Mouse (Mus musculus): ENCODE data around the gene Arhgef10l. TPM values are rescaled to one million over a fixed set of nuclear protein-coding genes. Genes with fewer than 3 reads are reported as not detected.

Arhgef10l gene
- polyA plus RNA-seq, 1 experiment = 34.7 TPM

DNA sequence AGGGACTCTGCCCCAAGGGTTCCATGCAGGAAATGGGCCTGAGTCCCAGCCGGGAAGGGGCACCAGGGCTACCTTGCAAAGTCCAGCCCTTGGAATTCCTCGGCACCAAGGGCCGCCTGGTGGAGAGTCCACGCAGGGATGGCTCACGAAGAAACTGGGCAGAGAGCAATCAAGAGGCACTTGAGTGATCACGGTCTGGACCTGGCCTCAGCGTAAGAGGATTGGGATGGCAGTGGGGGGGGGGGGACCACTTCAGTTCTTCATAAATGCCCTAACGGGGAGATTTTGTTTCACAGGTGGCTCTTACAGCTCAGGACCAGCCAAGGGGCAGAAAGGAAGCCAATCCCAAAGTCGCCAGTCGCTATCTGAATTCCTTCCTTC lies 41.7 kb downstream of the Arhgef10l start:
- H3K4me2 ChIP-seq (ENCODE audit: low read depth) = peak overlapping the region; percentile 1
- H3K4me3 ChIP-seq = no peak overlapping the region
- no peak overlapping the region for H3ac ChIP-seq (ENCODE audit: control insufficient read depth, insufficient read length)
- no peaks in the 10 kb centered on the region for H3K79me2 ChIP-seq (ENCODE audit: control insufficient read depth, insufficient read depth)
- no peaks in the 10 kb centered on the region for H3K36me3 ChIP-seq (ENCODE audit: control insufficient read depth, insufficient read depth)
- H3K27me3 ChIP-seq (ENCODE audit: control insufficient read depth, insufficient read depth, insufficient read length) = no peaks in the 10 kb centered on the region
- TF ChIP-seq CEBPB (IDR thresholded peaks at IDR 0.05; ENCODE audit: insufficient read depth, poor library complexity, severe bottlenecking) (no peak), MYOG (IDR thresholded peaks at IDR 0.05; ENCODE audit: control insufficient read depth in 1 of 3, insufficient read depth in 1 of 3, insufficient read length in 2 of 3, low read depth in 2 of 3) (no peak), MYOD1 (IDR thresholded peaks at IDR 0.05; ENCODE audit: control insufficient read depth in 1 of 3, insufficient read length in 2 of 3, low read depth in 2 of 3) (no peak)

DNA sequence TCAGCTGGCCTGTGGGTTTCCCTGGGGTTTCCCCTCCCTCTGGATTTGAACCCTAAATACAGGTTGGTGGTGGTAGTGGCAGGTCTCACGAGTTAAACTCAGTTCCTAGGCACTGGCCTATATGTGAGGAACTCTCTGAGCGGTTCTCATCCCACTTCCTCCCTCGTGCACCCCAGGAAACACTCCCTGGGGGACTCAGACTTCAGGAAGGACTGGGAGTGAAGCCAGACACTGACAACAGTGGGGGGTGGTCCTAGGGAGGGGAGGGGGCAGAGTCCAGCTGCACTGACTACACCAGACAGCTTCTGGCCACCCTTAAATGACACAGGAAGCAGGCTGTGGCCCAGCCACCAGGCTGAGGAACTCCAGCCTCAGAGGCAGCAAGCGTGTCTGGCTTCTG lies 43.0 kb downstream of the Arhgef10l start:
- no peaks in the 10 kb centered on the region for H3K36me3 ChIP-seq (ENCODE audit: control insufficient read depth, insufficient read depth)
- no peak overlapping the region for H3K4me3 ChIP-seq
- no peaks in the 10 kb centered on the region for H3K27me3 ChIP-seq (ENCODE audit: control insufficient read depth, insufficient read depth, insufficient read length)
- H3ac ChIP-seq (ENCODE audit: control insufficient read depth, insufficient read length) = no peak overlapping the region
- H3K79me2 ChIP-seq (ENCODE audit: control insufficient read depth, insufficient read depth) = no peaks in the 10 kb centered on the region
- no peak overlapping the region for H3K4me2 ChIP-seq (ENCODE audit: low read depth)
- TF ChIP-seq REST (IDR thresholded peaks at IDR 0.05; ENCODE audit: insufficient read depth, insufficient read length) (no peak), MAX (IDR thresholded peaks at IDR 0.05; ENCODE audit: low read depth) (no peak), TCF3 (IDR thresholded peaks at IDR 0.05; ENCODE audit: insufficient read length, low read depth) (no peak), TCF12 (IDR thresholded peaks at IDR 0.05; ENCODE audit: insufficient read depth, poor library complexity, severe bottlenecking) (no peak), MYOD1 (IDR thresholded peaks at IDR 0.05; ENCODE audit: control insufficient read depth in 1 of 3, insufficient read length in 2 of 3, low read depth in 2 of 3) (no peak), CEBPB (IDR thresholded peaks at IDR 0.05; ENCODE audit: insufficient read depth, poor library complexity, severe bottlenecking) (no peak), USF1 (IDR thresholded peaks at IDR 0.05; ENCODE audit: low read depth) (no peak), E2F4 (IDR thresholded peaks at IDR 0.05; ENCODE audit: insufficient read depth) (no peak), MYOG (IDR thresholded peaks at IDR 0.05; ENCODE audit: control insufficient read depth in 1 of 3, insufficient read depth in 1 of 3, insufficient read length in 2 of 3, low read depth in 2 of 3) (no peak), POLR2A (IDR thresholded peaks at IDR 0.05; ENCODE audit: insufficient read length, low read depth) (no peak), SRF (IDR thresholded peaks at IDR 0.05; ENCODE audit: control insufficient read depth, insufficient read length, low read depth) (no peak), POLR2AphosphoS2 (IDR thresholded peaks at IDR 0.05; ENCODE audit: insufficient read length, low read depth) (no peak)

DNA sequence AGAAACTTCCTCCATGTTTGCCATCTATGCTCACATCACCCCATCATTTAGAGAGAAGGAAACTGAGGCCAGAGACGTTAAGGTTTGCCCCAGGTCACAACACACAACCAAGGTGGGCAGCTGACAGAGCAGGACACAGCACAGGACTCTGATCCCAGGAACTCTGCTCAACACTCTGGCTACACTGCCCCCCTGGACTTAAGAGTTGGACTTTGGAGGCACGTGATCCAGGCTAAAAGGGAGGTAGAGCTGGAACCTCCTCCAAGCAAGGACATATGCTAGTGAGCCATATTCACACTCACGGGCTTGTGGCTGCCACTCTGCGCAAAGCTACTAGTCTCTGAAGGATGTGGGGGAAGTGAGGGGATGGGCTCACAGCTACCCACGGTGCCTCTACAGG lies 45.3 kb downstream of the Arhgef10l start:
- Histone ChIP-seq H3K4me3 (no peak overlapping the region), H3K4me2 (ENCODE audit: low read depth) (no peak overlapping the region), H3K79me2 (ENCODE audit: control insufficient read depth, insufficient read depth) (no peaks in the 10 kb centered on the region), H3K27me3 (ENCODE audit: control insufficient read depth, insufficient read depth, insufficient read length) (no peaks in the 10 kb centered on the region), H3ac (ENCODE audit: control insufficient read depth, insufficient read length) (no peak overlapping the region), H3K36me3 (ENCODE audit: control insufficient read depth, insufficient read depth) (no peaks in the 10 kb centered on the region)
- no peak for TF ChIP-seq REST (IDR thresholded peaks at IDR 0.05; ENCODE audit: insufficient read depth, insufficient read length)
- TF ChIP-seq TCF12 (IDR thresholded peaks at IDR 0.05; ENCODE audit: insufficient read depth, poor library complexity, severe bottlenecking) = no peak
- TF ChIP-seq CEBPB (IDR thresholded peaks at IDR 0.05; ENCODE audit: insufficient read depth, poor library complexity, severe bottlenecking) = no peak
- no peak for TF ChIP-seq POLR2AphosphoS2 (IDR thresholded peaks at IDR 0.05; ENCODE audit: insufficient read length, low read depth)
- no peak for TF ChIP-seq MYOG (IDR thresholded peaks at IDR 0.05; ENCODE audit: control insufficient read depth in 1 of 3, insufficient read depth in 1 of 3, insufficient read length in 2 of 3, low read depth in 2 of 3)
- TF ChIP-seq SRF (IDR thresholded peaks at IDR 0.05; ENCODE audit: control insufficient read depth, insufficient read length, low read depth) = no peak
- no peak for TF ChIP-seq MYOD1 (IDR thresholded peaks at IDR 0.05; ENCODE audit: control insufficient read depth in 1 of 3, insufficient read length in 2 of 3, low read depth in 2 of 3)
- TF ChIP-seq E2F4 (IDR thresholded peaks at IDR 0.05; ENCODE audit: insufficient read depth) = no peak
- TF ChIP-seq POLR2A (IDR thresholded peaks at IDR 0.05; ENCODE audit: insufficient read length, low read depth) = no peak
- TF ChIP-seq USF1 (IDR thresholded peaks at IDR 0.05; ENCODE audit: low read depth) = no peak

DNA sequence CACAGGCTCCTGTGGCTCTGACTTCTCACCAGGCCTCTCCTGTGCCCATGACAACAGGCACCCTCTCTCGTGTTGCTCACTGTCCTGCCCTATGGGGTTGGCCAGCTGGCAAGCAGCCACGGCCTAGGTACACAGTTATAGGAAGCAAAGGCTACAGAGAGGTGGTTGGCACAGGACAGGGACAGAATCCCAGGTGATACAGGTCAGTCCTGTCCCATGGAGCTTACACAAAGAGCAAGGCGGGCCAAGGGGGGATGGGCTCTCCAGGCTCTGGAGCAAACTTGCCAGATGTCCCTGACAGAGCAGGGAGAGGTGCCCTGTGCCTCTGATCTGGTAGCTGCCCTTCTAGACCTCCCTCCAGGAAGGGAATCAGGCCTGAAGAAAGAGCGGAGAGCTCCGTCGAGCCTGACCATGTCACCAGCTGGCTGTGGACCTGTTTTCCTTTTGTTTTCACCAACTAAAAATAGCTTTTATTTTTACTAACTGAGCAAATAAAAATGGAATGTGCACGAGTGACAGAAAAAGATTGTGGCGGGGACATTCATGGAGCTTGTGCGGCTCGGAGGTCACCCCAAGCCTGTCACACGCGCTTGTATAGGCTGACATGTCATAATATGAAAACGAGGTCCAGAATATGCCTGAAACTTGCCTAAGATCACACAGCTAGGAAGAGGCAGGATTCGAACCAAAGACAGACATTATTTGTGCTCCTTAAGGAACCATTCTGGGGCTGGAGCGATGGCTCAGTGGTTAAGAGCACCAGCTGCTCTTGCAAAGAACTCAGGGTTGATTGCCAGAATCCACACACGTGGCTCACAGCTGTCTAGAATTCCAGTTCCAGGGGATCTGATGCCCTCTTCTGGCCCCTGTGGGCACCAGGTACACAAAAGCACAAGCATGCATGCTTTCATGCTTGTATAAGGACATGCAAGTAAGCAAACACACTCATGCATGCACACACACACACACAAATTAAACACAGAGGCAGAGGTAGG lies 48.1 kb downstream of the Arhgef10l start:
- Histone ChIP-seq H3K79me2 (ENCODE audit: control insufficient read depth, insufficient read depth) (peaks cover 3% of the 10 kb centered on the region), H3ac (ENCODE audit: control insufficient read depth, insufficient read length) (no peak overlapping the region), H3K4me2 (ENCODE audit: low read depth) (no peak overlapping the region), H3K27me3 (ENCODE audit: control insufficient read depth, insufficient read depth, insufficient read length) (no peaks in the 10 kb centered on the region), H3K4me3 (no peak overlapping the region), H3K36me3 (ENCODE audit: control insufficient read depth, insufficient read depth) (no peaks in the 10 kb centered on the region)
- no peak for TF ChIP-seq CEBPB (IDR thresholded peaks at IDR 0.05; ENCODE audit: insufficient read depth, poor library complexity, severe bottlenecking)
- peak; percentile 53 for TF ChIP-seq USF1 (IDR thresholded peaks at IDR 0.05; ENCODE audit: low read depth)
- peak; percentile 64 for TF ChIP-seq TCF12 (IDR thresholded peaks at IDR 0.05; ENCODE audit: insufficient read depth, poor library complexity, severe bottlenecking)
- TF ChIP-seq MYOD1 (IDR thresholded peaks at IDR 0.05; ENCODE audit: control insufficient read depth in 1 of 3, insufficient read length in 2 of 3, low read depth in 2 of 3) = peak in 2 of 3 experiments; percentile 70 to 76
- no peak for TF ChIP-seq POLR2A (IDR thresholded peaks at IDR 0.05; ENCODE audit: insufficient read length, low read depth)
- TF ChIP-seq MYOG (IDR thresholded peaks at IDR 0.05; ENCODE audit: control insufficient read depth in 1 of 3, insufficient read depth in 1 of 3, insufficient read length in 2 of 3, low read depth in 2 of 3) = peak; percentile 51 to 95 (median 87)

DNA sequence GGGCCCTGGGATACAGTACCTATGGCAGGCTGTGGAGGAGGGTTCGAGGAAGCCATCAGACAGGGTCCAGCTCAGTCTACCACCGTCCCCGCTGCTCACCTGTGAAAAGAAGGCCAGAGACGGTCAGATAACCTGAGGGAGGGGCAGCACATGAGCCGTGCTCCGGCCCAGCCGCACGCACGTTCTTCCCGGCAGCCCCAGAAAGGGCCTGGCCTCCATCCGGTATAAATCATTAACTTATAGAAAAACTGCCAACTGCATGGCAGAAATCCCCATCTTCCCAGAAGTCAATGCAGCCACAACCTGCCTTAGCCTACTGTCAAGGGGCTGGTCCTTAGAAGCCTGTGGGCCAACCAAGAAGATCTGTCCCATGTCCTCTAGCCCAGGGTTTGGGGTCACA lies 48.9 kb downstream of the Arhgef10l start:
- Histone ChIP-seq H3K4me2 (ENCODE audit: low read depth) (no peak overlapping the region), H3K4me3 (no peak overlapping the region), H3ac (ENCODE audit: control insufficient read depth, insufficient read length) (no peak overlapping the region), H3K79me2 (ENCODE audit: control insufficient read depth, insufficient read depth) (peaks cover 3% of the 10 kb centered on the region), H3K27me3 (ENCODE audit: control insufficient read depth, insufficient read depth, insufficient read length) (no peaks in the 10 kb centered on the region), H3K36me3 (ENCODE audit: control insufficient read depth, insufficient read depth) (no peaks in the 10 kb centered on the region)
- no peak for TF ChIP-seq SRF (IDR thresholded peaks at IDR 0.05; ENCODE audit: control insufficient read depth, insufficient read length, low read depth)
